Mouse (Mus musculus) hematopoietic multipotent progenitor cell, adult 10-12 weeks (in vitro differentiated cells): Measurements from ENCODE around the gene Slc16a10. TPM values are rescaled to one million over a fixed set of nuclear protein-coding genes. Genes with fewer than 3 reads are reported as not detected.

Source experiments
- polyA plus RNA-seq: library from polyadenylated mRNA; stranded (reverse); fragments of >175 nt; gene quantifications from 2 replicates; pipeline ENCODE4 v1.2.3, GENCODE M21; 2012; ENCODE audit warnings: low replicate concordance

The Slc16a10 gene
- 6.9 and 11.7 TPM in 2 replicates for polyA plus RNA-seq

DNA sequence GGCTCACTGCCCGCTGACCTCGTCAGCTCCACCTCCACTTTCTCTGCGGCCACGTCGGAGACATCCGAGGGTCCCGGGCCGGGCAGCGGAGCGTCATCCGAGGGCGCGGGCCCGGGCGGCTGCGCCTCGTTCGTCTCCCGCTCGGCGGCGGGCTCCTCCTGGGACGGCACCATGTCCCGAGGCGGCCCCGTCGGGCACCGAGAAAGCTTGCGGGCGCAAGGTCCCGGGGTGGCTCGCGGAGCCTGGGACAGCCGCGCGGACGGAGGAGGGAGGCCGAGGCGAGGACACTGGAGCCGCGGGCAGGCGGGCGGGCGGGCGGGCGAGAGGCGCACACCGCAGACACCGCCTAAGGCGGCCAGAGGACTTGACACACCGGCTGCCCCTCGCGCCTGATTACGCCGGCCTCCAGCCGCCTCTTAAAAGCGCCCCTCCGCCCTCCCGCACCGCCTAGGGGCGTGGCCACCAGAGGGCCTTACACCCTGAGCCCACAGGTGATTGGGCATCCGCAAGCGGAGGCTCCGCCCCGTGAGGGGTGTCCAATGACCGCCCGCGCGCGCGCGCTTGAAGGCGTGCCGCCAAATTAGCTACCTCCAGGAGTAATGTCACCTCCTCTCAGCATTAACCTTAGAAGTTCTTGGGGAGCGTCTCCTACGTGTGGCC lies at the start of gene Slc16a10:
Slc16a10 (minus strand) TSS at position 395 of the 660 bp plus-strand sequence.

GRCm38 (mm10) chr10:40024554-40025428 lies 117.3 kb downstream of the Slc16a10 start, which contains the start of gene Mfsd4b1:
Mfsd4b1 (minus strand) TSS chr10:40025268.

DNA sequence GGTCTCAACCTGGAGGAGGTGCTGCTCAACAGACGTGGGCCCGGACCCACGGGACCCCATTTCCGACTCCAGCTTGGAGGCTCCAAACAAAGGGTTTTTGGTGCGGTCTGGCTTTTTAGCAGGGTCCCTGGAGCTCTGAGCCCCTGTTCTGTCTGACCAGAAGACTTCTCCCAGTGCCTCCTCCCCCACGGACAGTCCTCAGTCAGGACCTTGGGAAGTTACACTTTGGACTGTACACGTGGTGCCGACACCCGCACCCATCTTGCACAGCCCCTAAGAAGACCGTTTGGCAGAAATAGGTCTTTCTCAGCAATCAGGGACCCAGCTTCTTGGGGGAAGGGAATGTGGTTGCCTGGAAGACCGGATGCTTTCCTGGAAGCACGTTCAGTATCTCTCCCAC lies 155.6 kb downstream of the Slc16a10 start, which contains the start of gene Mfsd4b5:
Mfsd4b5 (minus strand) TSS at position 181 of the 400 bp plus-strand sequence.

Other genes with a start within 250 kb of the Slc16a10 start
- 0.58 and 0.76 TPM in 2 replicates for gene Mfsd4b4, start 243.0 kb downstream of the Slc16a10 start, polyA plus RNA-seq
- gene Mfsd4b2, start 215.3 kb downstream of the Slc16a10 start, polyA plus RNA-seq, result not detected in 2 replicates
- gene Mfsd4b3, start 182.1 kb downstream of the Slc16a10 start, polyA plus RNA-seq, result 0.09 TPM in 1 of 2 replicates, not detected in the other
- gene Mfsd4b5, start 155.6 kb downstream of the Slc16a10 start, polyA plus RNA-seq, result 0.07 TPM in 1 of 2 replicates, not detected in the other
- gene Mfsd4b1, start 117.0 kb downstream of the Slc16a10 start, polyA plus RNA-seq, result not detected in 2 replicates
- gene Rpf2, start 104.8 kb upstream of the Slc16a10 start, polyA plus RNA-seq, result 0.87 and 2.0 TPM in 2 replicates
- gene Gtf3c6, start 115.8 kb upstream of the Slc16a10 start, polyA plus RNA-seq, result 3.6 and 14.0 TPM in 2 replicates
- gene Amd1, start 159.9 kb upstream of the Slc16a10 start, polyA plus RNA-seq, result 2.6 and 3.1 TPM in 2 replicates
- gene Cdk19, start 197.3 kb upstream of the Slc16a10 start, polyA plus RNA-seq, result 21.9 and 33.3 TPM in 2 replicates